Mouse (Mus musculus) heart, adult 9 months (tissue): ENCODE results near the gene Aars.
"Not testable (repeated sequence)": the region's sequence is repeated elsewhere in the genome, so short reads cannot be mapped to it uniquely, and the experiment has no call there.

ENCODE experiments used
- DNase-seq, 2 experiments: peaks; one replicate each; pipeline ENCODE4 v3.0.0; 2022; ENCODE audit warnings: low spot score in 2 of 2

Gene Aars

GRCm38 (mm10) chr8:111093865-111094718 is 61.1 kb downstream of the Aars start, which contains the start of gene Pdpr:
Gene Pdpr, plus strand, starts transcription at chr8:111094630.
- peak; percentile 92 to 93 for DNase-seq

DNA sequence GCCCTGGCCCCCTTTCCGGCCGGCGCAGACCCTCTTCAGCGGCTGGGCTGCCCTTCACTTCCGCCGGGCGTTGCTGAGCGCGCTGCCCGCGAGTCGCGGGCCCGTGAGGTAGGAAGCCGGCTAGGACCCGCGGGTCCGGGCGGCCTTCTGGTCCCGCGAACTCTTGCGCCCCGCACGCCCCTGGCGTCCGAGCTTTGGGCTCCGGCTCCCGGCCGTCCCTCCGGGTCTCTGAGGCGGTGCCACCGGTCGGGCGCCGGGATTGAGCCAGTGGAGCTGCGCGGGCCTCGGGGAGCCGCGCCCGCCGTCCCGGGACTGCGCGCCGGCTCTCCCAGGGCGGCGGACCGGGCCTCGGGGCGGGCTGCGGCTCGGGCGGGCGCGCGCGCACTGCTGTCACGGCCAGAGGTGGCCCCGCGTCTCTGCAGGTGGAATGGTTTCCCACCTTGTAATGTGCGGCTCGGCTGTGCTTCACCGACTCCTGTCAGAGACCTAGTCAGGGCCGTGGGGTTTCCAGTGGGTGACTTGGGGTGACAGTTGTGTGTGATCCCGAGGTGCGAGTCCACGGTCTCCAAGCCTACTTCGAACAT is 61.9 kb downstream of the Aars start:
- DNase-seq = not testable (repeated sequence)
